Mouse (Mus musculus) liver, embryonic 14.5 days (tissue): Measurements from ENCODE around the gene 1500011B03Rik. TPM values are rescaled to one million over a fixed set of nuclear protein-coding genes. Genes with fewer than 3 reads are reported as not detected.
A peak's percentile ranks its signal among the peaks of the same experiment; 100 is the strongest.

Experiments
- ATAC-seq: fragments of 200-750 bp; cut with Nextera tagmentation; 2 replicates; pipeline ENCODE4 v1.8.0; 2017; ENCODE audit warnings: moderate number of reproducible peaks, mild to moderate bottlenecking, moderate library complexity; ENCODE audit not compliant: insufficient read depth
- DNase-seq, 3 experiments: peaks; one replicate each; pipeline ENCODE4 v3.0.0-alpha.2; 2012 to 2013; ENCODE audit warnings: low read depth in 3 of 3, low spot score in 3 of 3
- H3K27ac ChIP-seq: fragments of 300-500 bp; sonication (generic); 2 replicates; pipeline ENCODE4 v1.5.1; 2014; ENCODE audit warnings: moderate library complexity, mild to moderate bottlenecking, control low read depth, inconsistent platforms
- H3K27me3 ChIP-seq: fragments of 300-500 bp; sonication (generic); 2 replicates; pipeline ENCODE4 v1.6.1; 2014; ENCODE audit warnings: mild to moderate bottlenecking, low read length, moderate library complexity; ENCODE audit not compliant: control insufficient read depth, insufficient read depth
- H3K36me3 ChIP-seq: fragments of 300-500 bp; sonication (generic); replicated peaks from 2 replicates; pipeline ENCODE4 v1.6.1; 2014; ENCODE audit warnings: low read depth; ENCODE audit not compliant: control insufficient read depth, insufficient read depth
- H3K4me1 ChIP-seq, 2 experiments: fragments of 200-500 bp in 1 of 2; fragments of 300-500 bp in 1 of 2; sonication (generic) in 1 of 2; replicated peaks; 2 replicates each; pipeline ENCODE4 v1.6.1; 2012 to 2014; ENCODE audit warnings: antibody characterized with exemption in 1 of 2, inconsistent platforms in 1 of 2, low read length in 1 of 2; ENCODE audit not compliant: control insufficient read depth in 2 of 2, insufficient read depth in 2 of 2
- H3K4me2 ChIP-seq: fragments of 300-500 bp; sonication (generic); 2 replicates; pipeline ENCODE4 v1.6.1; 2014; ENCODE audit warnings: low read depth, mild to moderate bottlenecking, control low read depth, moderate library complexity
- H3K4me3 ChIP-seq, 2 experiments: fragments of 200-500 bp in 1 of 2; fragments of 300-500 bp in 1 of 2; sonication (generic) in 1 of 2; 2 replicates each; pipeline ENCODE4 v1.5.1; 2012 to 2014; ENCODE audit warnings: low read depth in 2 of 2, low read length in 2 of 2, mild to moderate bottlenecking in 2 of 2, control low read depth in 1 of 2, inconsistent platforms in 1 of 2, moderate library complexity in 1 of 2; ENCODE audit not compliant: insufficient read depth in 1 of 2
- H3K9ac ChIP-seq: fragments of 300-500 bp; sonication (generic); replicated peaks from 2 replicates; pipeline ENCODE4 v1.6.1; 2014; ENCODE audit warnings: mild to moderate bottlenecking, control low read depth, moderate library complexity
- H3K9me3 ChIP-seq: fragments of 300-500 bp; sonication (generic); 2 replicates; pipeline ENCODE4 v1.6.1; 2016; ENCODE audit warnings: low read length, mixed read lengths; ENCODE audit not compliant: control insufficient read depth
- CTCF ChIP-seq: IDR thresholded peaks from 2 replicates; pipeline ENCODE4 v1.5.1; 2016; ENCODE audit warnings: antibody characterized with exemption, low read depth, control low read depth
- EP300 ChIP-seq: IDR thresholded peaks from 2 replicates; pipeline ENCODE4 v1.6.1; 2016; ENCODE audit warnings: antibody characterized with exemption, low read depth
- whole genome bisulfite sequencing: fragments of 180-500 bp; shearing (Covaris S2); extraction: QIAGEN DNeasy Blood & Tissue Kit; methylation state at CpG from one replicate; pipeline ENCODE4 v1.1.7; 2014; ENCODE audit not compliant: insufficient replicate concordance; 5-methylcytosine and 5-hydroxymethylcytosine counted together
- polyA plus RNA-seq, 2 experiments: library from polyadenylated mRNA; depleted of rRNA in 1 of 2; stranded (reverse) in 1 of 2; unstranded in 1 of 2; fragments of >200 nt; fragmentation: Nextera tagmentation in 1 of 2; extraction: Ambion mirVana in 1 of 2; gene quantifications; 2 replicates each; pipeline versions ENCODE4 v1.2.1 to v1.2.3; 2012 to 2014

The 1500011B03Rik gene
- polyA plus RNA-seq, 2 experiments, result 17.5 to 36.0 TPM

GRCm38 (mm10) chr5:114836886-114837285 lies 13.6 kb upstream of the 1500011B03Rik start:
- Histone ChIP-seq H3K4me3 (no peak overlapping the region), H3K9ac (no peak overlapping the region), H3K9me3 (no peaks in the 10 kb centered on the region), H3K4me2 (no peak overlapping the region), H3K36me3 (no peaks in the 10 kb centered on the region), H3K27me3 (no peaks in the 10 kb centered on the region), H3K4me1 (no peaks in the 10 kb centered on the region), H3K27ac (no peak overlapping the region)
- WGBS, result 51% methylated on average over 12 of the region's 12 CpGs
- ATAC-seq (no peak), DNase-seq (no peak)
- TF ChIP-seq CTCF, result no peak
- no peak for TF ChIP-seq EP300

- no peak overlapping the region for H3K4me2 ChIP-seq
- 45% methylated on average over 3 of the region's 3 CpGs for WGBS
- no peak for ATAC-seq
Observed at GRCm38 (mm10) chr5:114829740-114830139, 6.5 kb upstream of the 1500011B03Rik start.

GRCm38 (mm10) chr5:114827427-114827826 lies 4.2 kb upstream of the 1500011B03Rik start:
- Histone ChIP-seq H3K4me3 (no peak overlapping the region), H3K27ac (no peak overlapping the region), H3K27me3 (no peaks in the 10 kb centered on the region; the same call in 1 of the 2 replicates), H3K4me2 (no peak overlapping the region), H3K36me3 (no peaks in the 10 kb centered on the region), H3K9ac (no peak overlapping the region), H3K4me1 (peaks cover 3 to 6% of the 10 kb centered on the region in 2 experiments; a peak in 3 of 4 replicates), H3K9me3 (no peaks in the 10 kb centered on the region)
- 59% methylated on average over 12 of the region's 12 CpGs for WGBS
- DNase-seq (no peak), ATAC-seq (no peak)
- no peak for TF ChIP-seq EP300
- no peak for TF ChIP-seq CTCF

More at GRCm38 (mm10) chr5:114829740-114830139, 6.5 kb upstream of the 1500011B03Rik start:
- TF ChIP-seq EP300, result no peak
- TF ChIP-seq CTCF, result no peak
- H3K36me3 ChIP-seq, result no peaks in the 10 kb centered on the region
- no peak for DNase-seq
- H3K27ac ChIP-seq, result no peak overlapping the region
- no peaks in the 10 kb centered on the region for H3K27me3 ChIP-seq
- H3K9ac ChIP-seq, result no peak overlapping the region
- H3K9me3 ChIP-seq, result no peaks in the 10 kb centered on the region
- no peak overlapping the region for H3K4me3 ChIP-seq
- peaks cover 0 to 3% of the 10 kb centered on the region in 2 experiments; a peak in 1 of 4 replicates for H3K4me1 ChIP-seq

GRCm38 (mm10) chr5:114825978-114826691 lies 2.9 kb upstream of the 1500011B03Rik start:
- peak; percentile 88 to 90 (median 88) for DNase-seq
- H3K27ac ChIP-seq, result no peak overlapping the region

GRCm38 (mm10) chr5:114824197-114824596 lies 929 bp upstream of the 1500011B03Rik start:
- no peaks in the 10 kb centered on the region for H3K36me3 ChIP-seq
- TF ChIP-seq EP300 (no peak), CTCF (peak; percentile 94)
- DNase-seq (peak in 1 of 3 experiments; percentile 61), ATAC-seq (0 out of 2 replicates have a peak, but pooled peaks have one; percentile 11)
- no peaks in the 10 kb centered on the region for H3K9me3 ChIP-seq
- 5% methylated on average over 9 of the region's 9 CpGs for WGBS
- H3K4me2 ChIP-seq, result peak overlapping the region; percentile 88
- H3K27ac ChIP-seq, result no peak overlapping the region
- H3K27me3 ChIP-seq, result no peaks in the 10 kb centered on the region; the same call in 1 of the 2 replicates
- peak overlapping the region; percentile 40 for H3K4me3 ChIP-seq
- H3K9ac ChIP-seq, result no peak overlapping the region
- peaks cover 3 to 6% of the 10 kb centered on the region in 2 experiments; a peak in 3 of 4 replicates for H3K4me1 ChIP-seq

More at GRCm38 (mm10) chr5:114825978-114826691, 2.9 kb upstream of the 1500011B03Rik start:
- Histone ChIP-seq H3K4me2 (peak overlapping the region; percentile 85), H3K9ac (peak overlapping the region; percentile 56), H3K36me3 (no peaks in the 10 kb centered on the region), H3K27me3 (no peaks in the 10 kb centered on the region; the same call in 1 of the 2 replicates), H3K4me1 (peaks cover 3 to 6% of the 10 kb centered on the region in 2 experiments; a peak in 3 of 4 replicates), H3K9me3 (no peaks in the 10 kb centered on the region), H3K4me3 (peak overlapping the region; percentile 58 to 62)
- TF ChIP-seq CTCF (peak; percentile 60), EP300 (no peak)
- WGBS, result 9% methylated on average over 27 of the region's 27 CpGs
- ATAC-seq, result peak; percentile 89
